Mouse (Mus musculus): ENCODE results near the gene Fdxr. TPM values are rescaled to one million over a fixed set of nuclear protein-coding genes. Genes with fewer than 3 reads are reported as not detected.

The Fdxr gene
- polyA plus RNA-seq, 1 experiment from 2014 or later, result 20.5 TPM

DNA sequence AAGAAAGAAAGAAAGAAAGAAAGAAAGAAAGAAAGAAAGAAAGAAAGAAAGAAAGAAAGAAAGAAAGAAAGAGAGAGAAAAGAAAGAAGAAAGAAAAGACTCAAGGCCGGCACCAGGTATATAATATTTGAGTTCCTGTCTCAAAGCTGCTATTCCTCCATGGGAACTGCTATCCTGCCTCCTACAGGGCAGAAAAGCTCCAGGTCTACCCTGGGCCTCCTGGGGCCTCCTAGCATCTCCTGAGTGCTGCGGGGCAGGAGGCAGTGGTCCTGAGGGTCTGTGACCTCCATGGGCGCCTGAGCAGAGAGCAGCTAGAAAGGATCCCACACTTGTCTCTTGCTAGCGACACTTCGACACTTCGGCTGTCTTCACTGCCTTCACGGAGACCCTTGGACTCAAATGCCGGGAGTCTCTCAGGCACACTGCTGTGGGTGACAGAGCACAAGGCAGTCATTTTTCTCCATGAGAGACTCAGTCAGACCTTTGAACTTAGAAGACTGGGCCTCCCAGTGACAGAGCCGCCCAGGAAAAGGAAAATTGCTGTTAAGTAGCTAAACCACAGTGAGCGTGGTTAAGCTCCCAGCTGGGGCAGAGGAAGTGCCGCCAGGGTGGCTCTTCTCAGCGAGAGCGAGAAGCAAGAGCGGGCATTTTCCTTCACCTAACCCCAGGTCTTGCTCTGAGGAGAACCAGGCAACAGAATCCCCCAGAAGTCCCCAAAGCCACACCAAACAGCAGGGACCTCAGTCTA is 45.5 kb downstream of the Fdxr start:
- H3K4me1 ChIP-seq, result peaks cover 86% of the 10 kb centered on the region

GRCm38 (mm10) chr11:115229021-115229930 is 47.6 kb downstream of the Fdxr start:
- Histone ChIP-seq H3K27me3 (0 out of 2 replicates have a peak, but pooled peaks cover 3% of the 10 kb centered on the region), H3K9ac (no peak overlapping the region), H3K4me3 (no peak overlapping the region), H3K4me1 (peaks cover 95% of the 10 kb centered on the region), H3K4me2 (no peak overlapping the region), H3K36me3 (ENCODE audit: poor library complexity, severe bottlenecking) (no peaks in the 10 kb centered on the region), H3K27ac (no peak overlapping the region), H3K9me3 (replicated peaks) (no peaks in the 10 kb centered on the region)
- no peak for ATAC-seq
- WGBS, result 48% methylated on average over 15 of the region's 15 CpGs

More for the DNA sequence above, 45.5 kb downstream of the Fdxr start:
- H3K4me3 ChIP-seq, result no peak overlapping the region
- no peaks in the 10 kb centered on the region for H3K9me3 ChIP-seq (replicated peaks)
- no peak overlapping the region for H3K9ac ChIP-seq
- WGBS, result 58% methylated on average over 14 of the region's 14 CpGs
- no peak for ATAC-seq
- H3K27me3 ChIP-seq, result 0 out of 2 replicates have a peak, but pooled peaks cover 3% of the 10 kb centered on the region
- H3K36me3 ChIP-seq (ENCODE audit: poor library complexity, severe bottlenecking), result no peaks in the 10 kb centered on the region
- peak overlapping the region; percentile 12; the same call in 1 of the 2 replicates for H3K4me2 ChIP-seq
- H3K27ac ChIP-seq, result peak overlapping the region; percentile 68

GRCm38 (mm10) chr11:115228430-115228829 is 48.4 kb downstream of the Fdxr start:
- H3K9me3 ChIP-seq (replicated peaks), result no peaks in the 10 kb centered on the region
- no peak overlapping the region for H3K9ac ChIP-seq
- no peak overlapping the region for H3K4me3 ChIP-seq
- H3K4me2 ChIP-seq, result no peak overlapping the region
- WGBS, result 74% methylated on average over 7 of the region's 7 CpGs
- H3K36me3 ChIP-seq (ENCODE audit: poor library complexity, severe bottlenecking), result no peaks in the 10 kb centered on the region
- 0 out of 2 replicates have a peak, but pooled peaks cover 3% of the 10 kb centered on the region for H3K27me3 ChIP-seq
- H3K4me1 ChIP-seq, result peaks cover 91% of the 10 kb centered on the region
- H3K27ac ChIP-seq, result no peak overlapping the region
- ATAC-seq, result no peak

- Histone ChIP-seq H3K9me3 (replicated peaks) (no peaks in the 10 kb centered on the region), H3K27ac (peak overlapping the region; percentile 65), H3K27me3 (0 out of 2 replicates have a peak, but pooled peaks cover under 1% of the 10 kb centered on the region), H3K4me1 (peaks cover 91% of the 10 kb centered on the region), H3K4me3 (no peak overlapping the region), H3K36me3 (ENCODE audit: poor library complexity, severe bottlenecking) (no peaks in the 10 kb centered on the region), H3K9ac (0 out of 2 replicates have a peak overlapping the region, but pooled peaks have one; percentile 3), H3K4me2 (peak overlapping the region; percentile 0; the same call in 1 of the 2 replicates)
- 20% methylated on average over 12 of the region's 12 CpGs for WGBS
- no peak for ATAC-seq
Observed at GRCm38 (mm10) chr11:115227640-115228039, 49.2 kb downstream of the Fdxr start.

GRCm38 (mm10) chr11:115226811-115227491 is 49.9 kb downstream of the Fdxr start:
- WGBS, result 15% methylated on average over 14 of the region's 14 CpGs
- Histone ChIP-seq H3K4me3 (no peak overlapping the region), H3K9me3 (replicated peaks) (no peaks in the 10 kb centered on the region), H3K9ac (no peak overlapping the region), H3K4me2 (peak overlapping the region; percentile 0; the same call in 1 of the 2 replicates), H3K27ac (peak overlapping the region; percentile 65), H3K36me3 (ENCODE audit: poor library complexity, severe bottlenecking) (no peaks in the 10 kb centered on the region), H3K27me3 (no peaks in the 10 kb centered on the region), H3K4me1 (peaks cover 91% of the 10 kb centered on the region)
- ATAC-seq, result peak; percentile 78

DNA sequence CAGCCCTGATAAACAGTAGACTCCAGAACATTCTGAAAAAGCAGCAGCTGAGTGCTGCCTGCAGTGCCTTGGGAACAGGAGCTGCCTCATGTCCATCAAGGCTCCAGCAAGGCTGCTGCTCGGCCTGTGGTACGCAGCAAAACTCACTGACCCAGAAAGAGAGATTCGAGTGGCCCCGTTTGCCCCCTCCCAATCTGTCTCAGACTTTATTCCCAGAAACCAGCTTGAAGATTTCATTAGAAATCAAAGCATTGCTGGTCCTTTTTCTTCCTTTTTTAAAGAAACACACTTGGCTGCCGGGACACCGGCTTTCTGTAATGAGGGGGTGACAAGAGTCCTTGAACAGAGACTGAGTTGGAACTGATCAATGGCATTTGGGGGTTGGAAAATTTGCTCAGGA is 51.5 kb downstream of the Fdxr start:
- 32% methylated on average over 6 of the region's 6 CpGs for WGBS
- H3K4me1 ChIP-seq, result peaks cover 84% of the 10 kb centered on the region
- peak overlapping the region; percentile 37; the same call in 1 of the 2 replicates for H3K27ac ChIP-seq
- ATAC-seq, result no peak
- H3K4me2 ChIP-seq, result no peak overlapping the region
- H3K27me3 ChIP-seq, result no peaks in the 10 kb centered on the region
- H3K9me3 ChIP-seq (replicated peaks), result no peaks in the 10 kb centered on the region
- H3K9ac ChIP-seq, result no peak overlapping the region
- no peaks in the 10 kb centered on the region for H3K36me3 ChIP-seq (ENCODE audit: poor library complexity, severe bottlenecking)
- H3K4me3 ChIP-seq, result no peak overlapping the region

- Histone ChIP-seq H3K4me2 (no peak overlapping the region), H3K27ac (peak overlapping the region; percentile 37; the same call in 1 of the 2 replicates), H3K4me1 (peaks cover 83% of the 10 kb centered on the region), H3K27me3 (no peaks in the 10 kb centered on the region), H3K36me3 (ENCODE audit: poor library complexity, severe bottlenecking) (no peaks in the 10 kb centered on the region), H3K4me3 (no peak overlapping the region), H3K9me3 (replicated peaks) (no peaks in the 10 kb centered on the region), H3K9ac (no peak overlapping the region)
- 34% methylated on average over 8 of the region's 8 CpGs for WGBS
- peak; percentile 46 for ATAC-seq
Observed at GRCm38 (mm10) chr11:115224889-115225288, 52.0 kb downstream of the Fdxr start.

- H3K27me3 ChIP-seq, result no peaks in the 10 kb centered on the region
- no peak overlapping the region for H3K4me3 ChIP-seq
- 83% methylated on average over 6 of the region's 6 CpGs for WGBS
- H3K9me3 ChIP-seq (replicated peaks), result no peaks in the 10 kb centered on the region
- H3K27ac ChIP-seq, result no peak overlapping the region
- H3K4me2 ChIP-seq, result no peak overlapping the region
- H3K4me1 ChIP-seq, result peaks cover 73% of the 10 kb centered on the region
- no peak for ATAC-seq
- no peaks in the 10 kb centered on the region for H3K36me3 ChIP-seq (ENCODE audit: poor library complexity, severe bottlenecking)
- H3K9ac ChIP-seq, result no peak overlapping the region
Observed at GRCm38 (mm10) chr11:115223877-115224276, 53.0 kb downstream of the Fdxr start.

- peaks cover 69% of the 10 kb centered on the region for H3K4me1 ChIP-seq
- H3K27ac ChIP-seq, result no peak overlapping the region
- no peak overlapping the region for H3K4me3 ChIP-seq
- WGBS, result 68% methylated on average over 11 of the region's 11 CpGs
- H3K4me2 ChIP-seq, result no peak overlapping the region
- no peak for ATAC-seq
- no peak overlapping the region for H3K9ac ChIP-seq
- no peaks in the 10 kb centered on the region for H3K36me3 ChIP-seq (ENCODE audit: poor library complexity, severe bottlenecking)
- H3K9me3 ChIP-seq (replicated peaks), result no peaks in the 10 kb centered on the region
- no peaks in the 10 kb centered on the region for H3K27me3 ChIP-seq
Observed at GRCm38 (mm10) chr11:115223451-115223850, 53.4 kb downstream of the Fdxr start.

DNA sequence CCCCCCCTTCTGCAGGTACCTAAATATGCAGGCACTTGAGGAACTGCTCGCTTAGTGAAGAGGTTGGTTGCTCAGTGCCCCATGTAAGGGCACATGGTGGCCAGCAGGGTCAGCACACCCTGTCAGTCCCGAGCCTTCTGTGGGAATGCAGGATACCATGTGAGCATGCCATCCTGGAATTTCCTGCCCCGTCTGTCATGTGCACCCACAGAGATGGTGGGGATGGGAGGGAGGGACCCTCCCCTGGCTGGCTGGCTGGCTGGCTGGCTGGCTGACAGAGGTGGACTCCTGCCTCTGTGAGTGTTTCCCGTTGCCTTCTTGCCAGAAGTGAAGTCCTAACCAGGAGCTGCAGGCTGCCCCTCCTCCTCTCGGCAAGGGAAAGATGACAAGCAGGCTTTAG is 54.3 kb downstream of the Fdxr start:
- ATAC-seq, result no peak
- Histone ChIP-seq H3K9me3 (replicated peaks) (no peaks in the 10 kb centered on the region), H3K36me3 (ENCODE audit: poor library complexity, severe bottlenecking) (no peaks in the 10 kb centered on the region), H3K27me3 (no peaks in the 10 kb centered on the region), H3K4me3 (no peak overlapping the region), H3K4me2 (no peak overlapping the region), H3K9ac (peak overlapping the region; percentile 31; the same call in 1 of the 2 replicates), H3K27ac (no peak overlapping the region; the same call in 1 of the 2 replicates), H3K4me1 (peaks cover 65% of the 10 kb centered on the region)
- WGBS, result 47% methylated on average over 5 of the region's 5 CpGs

DNA sequence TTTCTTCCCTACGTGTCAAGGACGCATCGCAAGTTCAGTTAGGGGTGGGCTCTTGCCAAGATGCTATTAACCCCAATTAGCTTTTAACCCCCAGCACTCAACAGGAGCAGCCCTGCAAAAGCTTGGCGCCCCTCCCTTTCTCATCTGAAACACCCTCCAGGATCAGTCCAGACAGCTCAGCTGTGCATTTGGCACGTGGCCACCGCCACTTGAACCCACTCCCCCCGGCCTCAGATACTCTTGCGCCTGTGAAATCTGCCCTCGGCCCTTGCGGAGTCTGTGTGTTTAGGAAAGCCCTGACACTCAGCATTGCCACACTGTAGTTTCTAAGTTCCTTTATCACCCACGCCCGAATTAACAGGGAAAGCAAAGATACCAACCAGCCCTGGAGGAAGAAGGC is 54.8 kb downstream of the Fdxr start:
- H3K9me3 ChIP-seq (replicated peaks), result no peaks in the 10 kb centered on the region
- no peak overlapping the region for H3K4me3 ChIP-seq
- peaks cover 65% of the 10 kb centered on the region for H3K4me1 ChIP-seq
- no peak overlapping the region for H3K27ac ChIP-seq
- H3K27me3 ChIP-seq, result no peaks in the 10 kb centered on the region
- H3K9ac ChIP-seq, result no peak overlapping the region
- 38% methylated on average over 12 of the region's 12 CpGs for WGBS
- no peak overlapping the region for H3K4me2 ChIP-seq
- H3K36me3 ChIP-seq (ENCODE audit: poor library complexity, severe bottlenecking), result no peaks in the 10 kb centered on the region
- no peak for ATAC-seq

Measured in forebrain, embryonic 13.5 days (tissue).